Mouse (Mus musculus) kidney, postnatal 4 days (tissue): ENCODE results near the gene Hmces.
"Not testable (repeated sequence)": the region's sequence is repeated elsewhere in the genome, so short reads cannot be mapped to it uniquely, and the experiment has no call there.

ENCODE experiments used
- DNase-seq, 2 experiments: peaks; one replicate each; pipeline ENCODE4 v3.0.0; 2021; ENCODE audit warnings: mixed read lengths in 2 of 2

Hmces gene

GRCm38 (mm10) chr6:87915939-87916338 lies 2.2 kb downstream of the Hmces start:
- no peak for DNase-seq

- DNase-seq = no peak
Observed at GRCm38 (mm10) chr6:87921201-87921600, 7.5 kb downstream of the Hmces start.

- DNase-seq = no peak
Observed at GRCm38 (mm10) chr6:87923624-87924023, 9.9 kb downstream of the Hmces start.

- DNase-seq = no peak
Observed at GRCm38 (mm10) chr6:87935037-87935436, 21.3 kb downstream of the Hmces start.

GRCm38 (mm10) chr6:87937178-87937788 lies 23.5 kb downstream of the Hmces start:
- DNase-seq = peak; percentile 67 to 79

- DNase-seq = no peak
Observed at GRCm38 (mm10) chr6:87938941-87939340, 25.2 kb downstream of the Hmces start.

GRCm38 (mm10) chr6:87942179-87942578 lies 28.4 kb downstream of the Hmces start:
- DNase-seq = no peak

- DNase-seq = not testable (repeated sequence)
Observed at GRCm38 (mm10) chr6:87962457-87962856, 48.7 kb downstream of the Hmces start.

GRCm38 (mm10) chr6:87970041-87970440 lies 56.3 kb downstream of the Hmces start:
- no peak for DNase-seq

- DNase-seq = no peak
Observed at GRCm38 (mm10) chr6:87979728-87980127, 66.0 kb downstream of the Hmces start.

- DNase-seq = peak; percentile 90 to 94
Observed at GRCm38 (mm10) chr6:87980374-87981029, 66.8 kb downstream of the Hmces start.

- DNase-seq = peak; percentile 59 to 70
Observed at GRCm38 (mm10) chr6:87981030-87981485, 67.3 kb downstream of the Hmces start.

GRCm38 (mm10) chr6:87981547-87982256 lies 68.0 kb downstream of the Hmces start, which contains the start of gene H1fx:
H1fx (minus strand) TSS chr6:87981637.
- DNase-seq = peak; percentile 91 to 92

- no peak for DNase-seq
Observed at GRCm38 (mm10) chr6:87982506-87982905, 68.8 kb downstream of the Hmces start.
